Mouse (Mus musculus): ENCODE measurements around the gene Zbtb24.

Zbtb24 gene

GRCm38 (mm10) chr10:41486506-41487170 is 36.5 kb downstream of the Zbtb24 start:
- in situ Hi-C loops (cut with MboI; ENCODE audit: low pct_unique_long_range_greater_than_20kb in 1 of 2, low sequenced_read_pairs in 2 of 2, unreplicated experiment in 1 of 2) = loop anchor here in 1 of 2 experiments (10.0 kb wide), 1 partner anchor 192 kb away; no protein-coding TSS in a partner anchor

- in situ Hi-C loops (cut with MboI; ENCODE audit: low pct_unique_long_range_greater_than_20kb in 1 of 2, low sequenced_read_pairs in 2 of 2, unreplicated experiment in 1 of 2) = loop anchor here in 1 of 2 experiments (10.0 kb wide), 1 partner anchor 194 kb away; no protein-coding TSS in a partner anchor
Observed at GRCm38 (mm10) chr10:41488877-41489276, 38.7 kb downstream of the Zbtb24 start.

GRCm38 (mm10) chr10:41489294-41489693 is 39.1 kb downstream of the Zbtb24 start:
- in situ Hi-C loops (cut with MboI; ENCODE audit: low pct_unique_long_range_greater_than_20kb in 1 of 2, low sequenced_read_pairs in 2 of 2, unreplicated experiment in 1 of 2) = loop anchor here in 1 of 2 experiments (10.0 kb wide), 1 partner anchor 194 kb away; no protein-coding TSS in a partner anchor

- in situ Hi-C loops (cut with MboI; ENCODE audit: low pct_unique_long_range_greater_than_20kb in 1 of 2, low sequenced_read_pairs in 2 of 2, unreplicated experiment in 1 of 2) = loop anchor here in 1 of 2 experiments (10.0 kb wide), 1 partner anchor 195 kb away; no protein-coding TSS in a partner anchor
Observed at GRCm38 (mm10) chr10:41489708-41490517, 39.7 kb downstream of the Zbtb24 start, which contains the start of the genes Smpd2 and Ppil6. Gene Smpd2 (minus strand): TSS chr10:41490369. Gene Ppil6 (plus strand): TSS chr10:41490439.

- in situ Hi-C loops (cut with MboI; ENCODE audit: low pct_unique_long_range_greater_than_20kb in 1 of 2, low sequenced_read_pairs in 2 of 2, unreplicated experiment in 1 of 2) = no loop called here
Observed at GRCm38 (mm10) chr10:41490518-41490873, 40.3 kb downstream of the Zbtb24 start.

GRCm38 (mm10) chr10:41491111-41491510 is 40.9 kb downstream of the Zbtb24 start:
- in situ Hi-C loops (cut with MboI; ENCODE audit: low pct_unique_long_range_greater_than_20kb in 1 of 2, low sequenced_read_pairs in 2 of 2, unreplicated experiment in 1 of 2) = no loop called here

- in situ Hi-C loops (cut with MboI; ENCODE audit: low pct_unique_long_range_greater_than_20kb in 1 of 2, low sequenced_read_pairs in 2 of 2, unreplicated experiment in 1 of 2) = loop anchor here (10.0 kb wide), 3 partner anchors 66 to 496 kb away; partner anchors contain the start of genes Ak9 (in 1 of the 2) and Fig4 (in 1 of the 2)
Observed at GRCm38 (mm10) chr10:41500941-41501340, 50.8 kb downstream of the Zbtb24 start.

- in situ Hi-C loops (cut with MboI; ENCODE audit: low pct_unique_long_range_greater_than_20kb in 1 of 2, low sequenced_read_pairs in 2 of 2, unreplicated experiment in 1 of 2) = loop anchor here (5.0 to 10.0 kb wide), 4 partner anchors 70 to 500 kb away; partner anchors contain the start of genes Ak9 (in 1 of the 2) and Fig4 (in 1 of the 2)
Observed at GRCm38 (mm10) chr10:41504996-41505395, 54.8 kb downstream of the Zbtb24 start.

GRCm38 (mm10) chr10:41505446-41505845 is 55.3 kb downstream of the Zbtb24 start:
- in situ Hi-C loops (cut with MboI; ENCODE audit: low pct_unique_long_range_greater_than_20kb in 1 of 2, low sequenced_read_pairs in 2 of 2, unreplicated experiment in 1 of 2) = loop anchor here (5.0 to 10.0 kb wide), 4 partner anchors 71 to 501 kb away; partner anchors contain the start of genes Ak9 (in 1 of the 2) and Fig4 (in 1 of the 2)

GRCm38 (mm10) chr10:41509160-41509559 is 59.0 kb downstream of the Zbtb24 start:
- in situ Hi-C loops (cut with MboI; ENCODE audit: low pct_unique_long_range_greater_than_20kb in 1 of 2, low sequenced_read_pairs in 2 of 2, unreplicated experiment in 1 of 2) = loop anchor here (5.0 to 10.0 kb wide), 4 partner anchors 74 to 504 kb away; partner anchors contain the start of genes Ak9 (in 1 of the 2) and Fig4 (in 1 of the 2)

- in situ Hi-C loops (cut with MboI; ENCODE audit: low pct_unique_long_range_greater_than_20kb in 1 of 2, low sequenced_read_pairs in 2 of 2, unreplicated experiment in 1 of 2) = loop anchor here in 1 of 2 experiments (10.0 kb wide), 1 partner anchor 120 kb away; no protein-coding TSS in a partner anchor
Observed at GRCm38 (mm10) chr10:41514301-41514700, 64.1 kb downstream of the Zbtb24 start.

GRCm38 (mm10) chr10:41514921-41515320 is 64.7 kb downstream of the Zbtb24 start:
- in situ Hi-C loops (cut with MboI; ENCODE audit: low pct_unique_long_range_greater_than_20kb in 1 of 2, low sequenced_read_pairs in 2 of 2, unreplicated experiment in 1 of 2) = loop anchor here in 1 of 2 experiments (10.0 kb wide), 1 partner anchor 120 kb away; no protein-coding TSS in a partner anchor

Measured in mouse embryonic stem cell (cell line).